Mouse (Mus musculus) heart, postnatal 10 days (tissue): ENCODE data around the gene Izumo4. TPM values are rescaled to one million over a fixed set of nuclear protein-coding genes. Genes with fewer than 3 reads are reported as not detected.
A peak's percentile ranks its signal among the peaks of the same experiment; 100 is the strongest.

ENCODE experiments used
- DNase-seq, 2 experiments: peaks; one replicate each; pipeline ENCODE4 v3.0.0; 2021
- intact Hi-C: fragments of 180-260 bp; cut with DNase I; formaldehyde crosslinking; loops from one replicate; pipeline ENCODE4 v1.15.1; 2025
- total RNA-seq, 2 experiments: library from RNA; stranded (reverse); gene quantifications; 2 replicates each; pipeline ENCODE4 v1.2.3; 2021

Izumo4 gene
- total RNA-seq, result 1 to 10 TPM; 2.9 to 4.1 TPM

GRCm38 (mm10) chr10:80701721-80702535, at the start of gene Izumo4, which contains the start of gene Mob3a:
Izumo4 (plus strand) TSS chr10:80702184.
Mob3a (minus strand) TSS chr10:80701977.
- DNase-seq, result peak; percentile 99
- intact Hi-C loops, result loop anchor here (10.0 kb wide), 1 partner anchor 267 kb away; the partner anchor contains the start of gene Tcf3

GRCm38 (mm10) chr10:80653156-80653720, 48.7 kb upstream of the Izumo4 start:
- no peak for DNase-seq
- intact Hi-C loops, result no loop called here

- no peak for DNase-seq
- intact Hi-C loops, result loop anchor here (2.0 kb wide), 2 partner anchors 30 to 76 kb away; no protein-coding TSS in a partner anchor
Measured at GRCm38 (mm10) chr10:80654866-80655265, 47.1 kb upstream of the Izumo4 start.

GRCm38 (mm10) chr10:80655406-80656129, 46.4 kb upstream of the Izumo4 start:
- intact Hi-C loops, result loop anchor here (2.0 kb wide), 2 partner anchors 31 to 77 kb away; no protein-coding TSS in a partner anchor
- no peak for DNase-seq

- intact Hi-C loops, result no loop called here
- peak; percentile 96 to 97 for DNase-seq
Measured at GRCm38 (mm10) chr10:80656130-80656862, 45.7 kb upstream of the Izumo4 start.

GRCm38 (mm10) chr10:80656863-80657623, 44.9 kb upstream of the Izumo4 start, which contains the start of gene Btbd2:
Btbd2 (minus strand) TSS chr10:80657071.
- no peak for DNase-seq
- intact Hi-C loops, result no loop called here

GRCm38 (mm10) chr10:80658194-80658840, 43.7 kb upstream of the Izumo4 start:
- intact Hi-C loops, result loop anchor here (2.0 kb wide), 1 partner anchor 16 kb away; no protein-coding TSS in a partner anchor

GRCm38 (mm10) chr10:80658841-80659202, 43.2 kb upstream of the Izumo4 start:
- DNase-seq, result no peak
- intact Hi-C loops, result loop anchor here (1.0 to 2.0 kb wide), 2 partner anchors 16 to 25 kb away; no protein-coding TSS in a partner anchor

More at GRCm38 (mm10) chr10:80658194-80658840, 43.7 kb upstream of the Izumo4 start:
- DNase-seq, result no peak

- DNase-seq, result peak; percentile 81 to 88
- intact Hi-C loops, result loop anchor here (1.0 to 2.0 kb wide), 2 partner anchors 16 to 25 kb away; no protein-coding TSS in a partner anchor
Measured at GRCm38 (mm10) chr10:80659213-80659612, 42.8 kb upstream of the Izumo4 start.

- DNase-seq, result peak in 1 of 2 experiments; percentile 73
- intact Hi-C loops, result no loop called here
Measured at GRCm38 (mm10) chr10:80661149-80661548, 40.8 kb upstream of the Izumo4 start.

- no peak for DNase-seq
- intact Hi-C loops, result no loop called here
Measured at GRCm38 (mm10) chr10:80663485-80664196, 38.3 kb upstream of the Izumo4 start.

- peak; percentile 94 to 95 for DNase-seq
- intact Hi-C loops, result no loop called here
Measured at GRCm38 (mm10) chr10:80664197-80665015, 37.6 kb upstream of the Izumo4 start.

- intact Hi-C loops, result no loop called here
- DNase-seq, result peak; percentile 91 to 93
Measured at GRCm38 (mm10) chr10:80665016-80665380, 37.0 kb upstream of the Izumo4 start.

- intact Hi-C loops, result no loop called here
- no peak for DNase-seq
Measured at GRCm38 (mm10) chr10:80665459-80665858, 36.5 kb upstream of the Izumo4 start.

GRCm38 (mm10) chr10:80665981-80666733, 35.8 kb upstream of the Izumo4 start:
- no peak for DNase-seq
- intact Hi-C loops, result no loop called here

- no peak for DNase-seq
- intact Hi-C loops, result no loop called here
Measured at GRCm38 (mm10) chr10:80666837-80667412, 35.1 kb upstream of the Izumo4 start.
